Mouse (Mus musculus): ENCODE measurements around the gene Ttc23.

GRCm38 (mm10) chr7:67672650-67673049, 25.4 kb downstream of the Ttc23 start:
- peak; percentile 82; the same call in 1 of the 2 replicates for TF ChIP-seq CTCF (IDR thresholded peaks at IDR 0.05; ENCODE audit: extremely low read depth, insufficient read length, insufficient replicate concordance, low read depth, low read length)
- TF ChIP-seq POLR2A (IDR thresholded peaks at IDR 0.05; ENCODE audit: low read depth, low read length) = no peak
